Mouse (Mus musculus): ENCODE data around the gene Sema4a. TPM values are rescaled to one million over a fixed set of nuclear protein-coding genes. Genes with fewer than 3 reads are reported as not detected.

Sema4a gene
- polyA plus RNA-seq, 1 experiment from 2014 or later, result 27.9 TPM

DNA sequence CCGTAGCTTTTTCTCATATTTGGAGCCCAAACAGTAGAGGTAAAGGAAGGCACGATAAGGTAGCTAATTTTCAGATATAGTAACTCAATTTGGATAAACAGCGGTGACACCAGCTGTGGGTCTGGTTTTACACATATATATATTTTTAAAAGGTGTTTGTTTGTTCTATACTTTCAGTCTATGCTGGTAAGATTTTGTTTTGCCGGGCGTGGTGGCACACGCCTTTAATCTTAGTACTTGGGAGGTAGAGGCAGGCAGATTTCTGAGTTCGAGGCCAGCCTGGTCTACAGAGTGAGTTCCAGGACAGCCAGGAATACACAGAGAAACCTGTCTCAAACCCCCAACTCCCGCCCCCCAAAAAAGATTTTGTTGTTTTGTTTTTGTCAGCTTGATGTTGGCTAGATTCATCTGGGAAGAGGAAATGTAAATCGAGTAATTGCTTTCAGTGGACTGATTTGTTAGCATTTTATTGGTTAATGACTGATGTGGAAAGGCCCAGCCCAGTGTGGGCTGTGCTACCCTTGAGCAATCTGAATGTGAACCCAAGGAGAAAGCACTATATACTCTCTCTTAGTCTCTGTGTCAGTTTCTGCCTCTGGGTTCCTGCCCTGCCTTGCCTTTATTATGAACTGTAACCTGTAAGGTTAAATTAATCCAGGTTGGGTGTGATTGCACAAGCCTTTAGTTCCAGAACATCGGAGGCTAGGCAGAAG lies 35.1 kb downstream of the Sema4a start:
- no peak overlapping the region for H3K27ac ChIP-seq (replicated peaks)
- WGBS, result 76% methylated on average over 10 of the region's 10 CpGs
- no peak for TF ChIP-seq CTCF (IDR thresholded peaks at IDR 0.05; ENCODE audit: low read depth)
- TF ChIP-seq EP300 (optimal IDR thresholded peaks at IDR 0.05), result no peak

DNA sequence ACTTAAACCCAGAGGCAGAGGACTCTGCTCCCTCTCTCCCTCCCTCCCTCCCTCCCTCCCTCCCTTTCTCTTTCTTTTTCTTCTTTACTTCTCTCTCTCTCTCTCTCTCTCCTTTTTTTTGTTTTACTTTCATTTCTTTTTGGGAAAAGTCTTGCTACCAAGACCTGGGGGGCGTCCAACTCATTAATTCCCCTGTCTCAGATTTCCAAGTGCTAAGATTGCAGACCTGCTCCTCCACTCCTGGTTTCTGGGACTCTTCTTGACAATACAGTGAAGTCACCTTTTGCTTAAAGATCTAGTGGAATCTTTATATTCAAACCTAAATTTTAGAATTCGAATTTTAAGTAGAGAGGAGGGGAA lies 35.7 kb downstream of the Sema4a start:
- TF ChIP-seq EP300 (optimal IDR thresholded peaks at IDR 0.05), result no peak
- no peak for TF ChIP-seq CTCF (IDR thresholded peaks at IDR 0.05; ENCODE audit: low read depth)
- Histone ChIP-seq H3K4me1 (replicated peaks; ENCODE audit: control insufficient read depth, insufficient read depth) (peaks cover 7% of the 10 kb centered on the region), H3K9ac (ENCODE audit: low read length) (no peak overlapping the region), H3K4me3 (ENCODE audit: low read depth, low read length) (peak overlapping the region; percentile 78; the same call in 1 of the 2 replicates), H3K36me3 (ENCODE audit: control insufficient read depth, insufficient read depth, low read length) (peaks cover 3% of the 10 kb centered on the region), H3K27ac (replicated peaks) (no peak overlapping the region), H3K27me3 (ENCODE audit: control insufficient read depth, insufficient read depth, low read length) (no peaks in the 10 kb centered on the region), H3K9me3 (ENCODE audit: control insufficient read depth, low read length) (no peaks in the 10 kb centered on the region), H3K4me2 (replicated peaks; ENCODE audit: low read depth) (peak overlapping the region; percentile 36)
- WGBS, result 10% methylated on average over 2 of the region's 2 CpGs
- ATAC-seq (ENCODE audit: low FRiP score, low TSS enrichment) (no peak), DNase-seq (ENCODE audit: low spot score) (no peak)

More for the DNA sequence above, 35.1 kb downstream of the Sema4a start:
- Histone ChIP-seq H3K27me3 (ENCODE audit: control insufficient read depth, insufficient read depth, low read length) (no peaks in the 10 kb centered on the region), H3K4me1 (replicated peaks; ENCODE audit: control insufficient read depth, insufficient read depth) (peaks cover 7% of the 10 kb centered on the region), H3K4me2 (replicated peaks; ENCODE audit: low read depth) (no peak overlapping the region), H3K4me3 (ENCODE audit: low read depth, low read length) (no peak overlapping the region), H3K36me3 (ENCODE audit: control insufficient read depth, insufficient read depth, low read length) (no peaks in the 10 kb centered on the region), H3K9ac (ENCODE audit: low read length) (no peak overlapping the region), H3K9me3 (ENCODE audit: control insufficient read depth, low read length) (no peaks in the 10 kb centered on the region)
- no peak for ATAC-seq (ENCODE audit: low FRiP score, low TSS enrichment)
- no peak for DNase-seq (ENCODE audit: low spot score)

DNA sequence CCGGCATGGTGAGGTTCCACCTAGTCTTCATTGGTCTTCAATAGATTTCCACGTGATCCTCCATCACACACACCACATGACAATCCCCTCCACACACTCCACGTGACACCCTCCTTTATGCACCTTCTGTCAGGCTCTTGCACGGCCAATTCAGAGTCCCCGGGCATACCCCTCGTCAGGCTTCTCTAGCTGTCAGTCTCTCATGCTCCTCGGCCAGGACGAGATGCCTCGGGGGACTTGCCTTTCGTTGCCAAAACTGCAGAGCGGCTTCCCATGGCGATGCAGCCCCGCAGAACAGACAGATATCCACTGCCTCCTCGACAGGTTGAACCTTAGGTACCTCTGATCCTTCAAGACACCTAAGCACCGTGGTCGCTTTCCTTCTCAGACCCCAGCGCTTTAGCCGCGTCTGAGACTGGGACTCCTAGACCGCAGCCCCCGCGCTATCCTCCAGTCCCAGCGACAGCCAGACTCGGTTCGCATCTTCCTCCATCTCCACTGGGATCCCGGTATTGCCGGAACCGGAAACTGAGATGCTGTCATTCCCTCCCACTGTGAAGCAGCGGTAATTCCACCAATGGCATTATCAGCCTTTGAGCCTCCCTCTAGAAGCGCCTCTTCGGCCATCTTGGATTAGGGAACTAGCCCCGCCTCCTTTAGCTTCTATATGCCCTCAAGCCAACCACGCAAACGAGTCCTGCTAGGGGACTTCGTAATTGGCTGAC lies 36.2 kb downstream of the Sema4a start, which contains the start of gene Slc25a44:
Slc25a44 (minus strand) TSS at position 535 of the 725 bp plus-strand sequence.
- TF ChIP-seq EP300 (optimal IDR thresholded peaks at IDR 0.05) (no peak), CTCF (IDR thresholded peaks at IDR 0.05; ENCODE audit: low read depth) (no peak)

DNA sequence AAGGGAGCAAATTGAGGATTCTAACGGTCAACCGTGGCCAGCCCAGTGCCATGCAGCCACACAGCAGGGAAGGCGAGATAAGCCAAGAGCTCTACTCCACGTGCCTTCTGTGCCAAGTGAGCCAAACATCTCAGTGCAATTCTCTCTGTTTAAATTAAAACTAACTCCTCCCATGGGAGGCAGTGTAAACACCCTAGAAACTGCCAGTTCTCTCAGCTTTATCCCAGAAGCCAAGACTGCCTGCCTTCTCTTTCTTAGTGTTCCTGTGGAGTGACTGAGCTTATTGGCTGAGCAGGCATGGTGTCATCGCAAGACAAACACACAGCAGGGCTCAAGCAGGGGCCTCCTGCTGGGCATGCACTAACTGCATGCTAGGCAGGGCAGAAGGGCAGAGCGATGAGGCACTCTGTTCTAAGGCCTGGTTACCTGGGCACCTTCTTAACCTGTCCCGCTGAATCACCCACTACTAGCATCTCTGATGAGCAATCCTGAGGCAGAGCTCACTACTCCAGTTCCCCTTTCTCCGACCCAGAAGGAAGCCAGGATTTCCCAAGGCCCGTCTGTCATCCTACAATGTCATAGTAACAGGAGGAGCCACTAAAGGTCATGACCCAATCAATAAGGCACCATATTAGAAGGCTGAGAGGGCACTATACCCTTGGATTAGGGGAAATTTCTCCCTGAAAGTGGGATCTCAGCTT lies 38.8 kb downstream of the Sema4a start:
- peaks cover 14% of the 10 kb centered on the region for H3K36me3 ChIP-seq (ENCODE audit: control insufficient read depth, insufficient read depth, low read length)
- no peaks in the 10 kb centered on the region for H3K27me3 ChIP-seq (ENCODE audit: control insufficient read depth, insufficient read depth, low read length)
- DNase-seq (ENCODE audit: low spot score) (peak; percentile 79), ATAC-seq (ENCODE audit: low FRiP score, low TSS enrichment) (peak; percentile 85)
- peak overlapping the region; percentile 69 for H3K27ac ChIP-seq (replicated peaks)
- WGBS, result 22% methylated on average over 9 of the region's 9 CpGs
- H3K9me3 ChIP-seq (ENCODE audit: control insufficient read depth, low read length), result no peaks in the 10 kb centered on the region
- peaks cover 7% of the 10 kb centered on the region for H3K4me1 ChIP-seq (replicated peaks; ENCODE audit: control insufficient read depth, insufficient read depth)
- no peak overlapping the region for H3K4me3 ChIP-seq (ENCODE audit: low read depth, low read length)
- TF ChIP-seq EP300 (optimal IDR thresholded peaks at IDR 0.05) (no peak), CTCF (IDR thresholded peaks at IDR 0.05; ENCODE audit: low read depth) (peak; percentile 62)
- H3K9ac ChIP-seq (ENCODE audit: low read length), result no peak overlapping the region
- no peak overlapping the region for H3K4me2 ChIP-seq (replicated peaks; ENCODE audit: low read depth)

More for the DNA sequence above, 36.2 kb downstream of the Sema4a start, which contains the start of gene Slc25a44:
- Histone ChIP-seq H3K4me2 (replicated peaks; ENCODE audit: low read depth) (peak within 1 kb of the TSS; percentile 95), H3K27me3 (ENCODE audit: control insufficient read depth, insufficient read depth, low read length) (no peaks in the 10 kb centered on the region), H3K9me3 (ENCODE audit: control insufficient read depth, low read length) (no peaks in the 10 kb centered on the region), H3K36me3 (ENCODE audit: control insufficient read depth, insufficient read depth, low read length) (peaks cover 8% of the 10 kb centered on the region), H3K4me3 (ENCODE audit: low read depth, low read length) (peak within 1 kb of the TSS; percentile 78), H3K27ac (replicated peaks) (peak within 1 kb of the TSS; percentile 63; the same call in 1 of the 2 replicates), H3K4me1 (replicated peaks; ENCODE audit: control insufficient read depth, insufficient read depth) (peaks cover 7% of the 10 kb centered on the region), H3K9ac (ENCODE audit: low read length) (peak within 1 kb of the TSS; percentile 76)
- DNase-seq (ENCODE audit: low spot score) (peak; percentile 94), ATAC-seq (ENCODE audit: low FRiP score, low TSS enrichment) (peak; percentile 96)
- WGBS, result under 1% methylated on average over 35 of the region's 35 CpGs

DNA sequence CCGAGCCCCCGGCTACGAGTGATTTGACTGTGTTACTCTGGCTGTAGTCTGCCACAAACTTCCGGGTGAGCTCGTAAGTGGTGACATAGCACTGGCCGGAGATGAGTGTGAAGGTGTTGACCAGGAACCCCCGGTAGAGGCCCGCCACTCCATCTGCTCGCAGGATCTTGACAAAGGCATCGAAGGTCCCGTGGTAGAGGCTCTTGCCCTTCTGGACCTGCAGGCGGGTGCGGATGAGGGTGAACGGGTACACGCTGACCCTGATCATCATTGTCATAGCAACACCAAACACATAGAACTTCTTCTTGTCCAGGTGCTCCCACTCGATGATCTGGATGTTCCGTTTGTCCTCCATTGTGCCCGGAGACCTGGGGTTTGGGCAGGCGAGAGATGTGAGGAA lies 40.2 kb downstream of the Sema4a start:
- ATAC-seq (ENCODE audit: low FRiP score, low TSS enrichment), result no peak
- 92% methylated on average over 19 of the region's 19 CpGs for WGBS
- no peaks in the 10 kb centered on the region for H3K9me3 ChIP-seq (ENCODE audit: control insufficient read depth, low read length)
- TF ChIP-seq CTCF (IDR thresholded peaks at IDR 0.05; ENCODE audit: low read depth) (no peak), EP300 (optimal IDR thresholded peaks at IDR 0.05) (no peak)
- DNase-seq (ENCODE audit: low spot score), result no peak
- peaks cover 7% of the 10 kb centered on the region for H3K4me1 ChIP-seq (replicated peaks; ENCODE audit: control insufficient read depth, insufficient read depth)
- H3K4me3 ChIP-seq (ENCODE audit: low read depth, low read length), result no peak overlapping the region
- H3K27ac ChIP-seq (replicated peaks), result no peak overlapping the region
- H3K36me3 ChIP-seq (ENCODE audit: control insufficient read depth, insufficient read depth, low read length), result peaks cover 14% of the 10 kb centered on the region
- no peak overlapping the region for H3K4me2 ChIP-seq (replicated peaks; ENCODE audit: low read depth)
- H3K9ac ChIP-seq (ENCODE audit: low read length), result no peak overlapping the region
- H3K27me3 ChIP-seq (ENCODE audit: control insufficient read depth, insufficient read depth, low read length), result no peaks in the 10 kb centered on the region
